In the genomic region with DNA sequence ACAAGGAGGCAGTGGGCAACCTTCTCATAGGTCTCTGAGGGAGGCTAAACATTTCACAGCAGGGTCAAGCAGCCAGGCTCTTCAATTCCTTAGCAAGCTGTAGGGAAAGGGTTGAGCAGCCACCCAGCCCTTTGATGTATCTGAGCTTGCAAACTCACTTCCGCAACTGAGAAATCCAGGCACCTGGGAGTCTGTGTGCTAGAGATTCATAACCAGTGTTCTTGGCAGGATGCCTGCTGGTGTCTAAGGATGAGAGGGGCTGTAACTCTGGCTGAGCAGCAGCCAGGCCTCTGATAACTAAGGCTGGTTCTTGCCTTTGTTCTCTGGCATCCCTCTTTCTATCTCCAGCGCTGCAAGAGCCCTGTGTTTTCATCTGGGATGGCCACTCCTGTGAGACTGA, we compare ENCODE assay signal across 11 mouse cellular contexts. TPM values are rescaled to one million over a fixed set of nuclear protein-coding genes. Genes with fewer than 3 reads are reported as not detected.
DNase-seq lines count a peak whose midpoint lies in the region; ATAC-seq and TF ChIP-seq lines count a peak whose summit lies in the region.
"Had no signal": no experiment of that assay in that cellular context is flagged by ENCODE, and none has a peak within 500 bp of the region (broad histone marks: within the 10 kb centered on the region; RNA-seq: fewer than 3 reads in every experiment).

No protein-coding gene starts in this region.

- H3K36me3 ChIP-seq in heart, embryonic 16.5 days (ENCODE audit: control insufficient read depth, insufficient read depth) = no peaks in the 10 kb centered on the region
- H3K36me3 ChIP-seq in heart, embryonic 10.5 days = no peaks in the 10 kb centered on the region
- no peaks in the 10 kb centered on the region for H3K36me3 ChIP-seq in liver, embryonic 16.5 days (ENCODE audit: control insufficient read depth, insufficient read depth)

- H3K27ac ChIP-seq in heart, embryonic 16.5 days (ENCODE audit: low read length) = peak overlapping the region; percentile 47
- no peak overlapping the region; the same call in 1 of the 2 replicates for H3K27ac ChIP-seq in heart, embryonic 10.5 days
- peak overlapping the region; percentile 41; the same call in 1 of the 2 replicates for H3K27ac ChIP-seq in liver, embryonic 16.5 days (ENCODE audit: low read length)
- no peak overlapping the region for H3K27ac ChIP-seq in layer of hippocampus, adult 2 months
- H3K27ac ChIP-seq: macrophage had no signal

- no peak overlapping the region for H3K9ac ChIP-seq in heart, embryonic 16.5 days (ENCODE audit: low read length)
- no peak overlapping the region for H3K9ac ChIP-seq in liver, embryonic 16.5 days (ENCODE audit: low read depth, low read length)

- no peaks in the 10 kb centered on the region for H3K27me3 ChIP-seq in heart, embryonic 16.5 days (ENCODE audit: control insufficient read depth, insufficient read depth, low read length)
- H3K27me3 ChIP-seq in heart, embryonic 10.5 days (ENCODE audit: insufficient read depth, poor library complexity, severe bottlenecking) = no peaks in the 10 kb centered on the region
- H3K27me3 ChIP-seq in liver, embryonic 16.5 days (ENCODE audit: control insufficient read depth, insufficient read depth, low read depth, low read length) = no peaks in the 10 kb centered on the region

- H3K9me3 ChIP-seq in heart, embryonic 16.5 days (replicated peaks; ENCODE audit: control insufficient read depth, low read length) = no peaks in the 10 kb centered on the region
- H3K9me3 ChIP-seq in heart, embryonic 10.5 days = no peaks in the 10 kb centered on the region
- H3K9me3 ChIP-seq in liver, embryonic 16.5 days (replicated peaks; ENCODE audit: control insufficient read depth, low read length) = no peaks in the 10 kb centered on the region

- WGBS in heart, embryonic 16.5 days = 14% methylated on average over 2 of the region's 2 CpGs
- WGBS in heart, embryonic 10.5 days = 28% methylated on average over 2 of the region's 2 CpGs
- 56% methylated on average over 2 of the region's 2 CpGs for WGBS in liver, embryonic 16.5 days (ENCODE audit: insufficient replicate concordance)

- no peak for ATAC-seq in CD4-positive, CD25-positive, alpha-beta regulatory T cell, adult 4 months
- ATAC-seq in heart, embryonic 16.5 days (replicated peaks; ENCODE audit: extremely low read depth, insufficient read depth, low FRiP score) = 0 out of 2 replicates have a peak, but pooled peaks have one; percentile 19
- no peak for ATAC-seq in liver, embryonic 16.5 days (ENCODE audit: low read depth)

- no peak for TF ChIP-seq CTCF in layer of hippocampus, adult 2 months (conservative IDR thresholded peaks at IDR 0.05)

- DNase-seq in CD4-positive, CD25-positive, alpha-beta regulatory T cell, adult 2 months (ENCODE audit: low read depth, low spot score) = peak; percentile 29
- DNase-seq in heart, embryonic 10.5 days (ENCODE audit: low spot score) = no peak
- DNase-seq in 416B (ENCODE audit: low read depth) = peak; percentile 92
- DNase-seq in left cerebral cortex, postnatal 36 days (ENCODE audit: low spot score in 2 of 2) = no peak
- no peak for DNase-seq in layer of hippocampus, adult 2 months (ENCODE audit: low spot score in 2 of 2)
- DNase-seq: cerebellum, adult 9-11 months; kidney, adult 11 months had no signal

- no peak overlapping the region for H3K4me3 ChIP-seq in heart, embryonic 16.5 days (ENCODE audit: low read length)
- H3K4me3 ChIP-seq in heart, embryonic 10.5 days = no peak overlapping the region
- H3K4me3 ChIP-seq in liver, embryonic 16.5 days (ENCODE audit: low read depth, low read length) = no peak overlapping the region
- H3K4me3 ChIP-seq in layer of hippocampus, adult 2 months = no peak overlapping the region

- peaks cover 13% of the 10 kb centered on the region; the same call in 1 of the 2 replicates for H3K4me1 ChIP-seq in heart, embryonic 16.5 days (ENCODE audit: control insufficient read depth, insufficient read depth, low read length)
- peaks cover 17% of the 10 kb centered on the region for H3K4me1 ChIP-seq in heart, embryonic 10.5 days
- peaks cover 34% of the 10 kb centered on the region for H3K4me1 ChIP-seq in liver, embryonic 16.5 days (ENCODE audit: control insufficient read depth, low read depth, low read length)

- intact Hi-C loops in left cerebral cortex, postnatal 36 days (cut with DNase I) = no loop called here

- no peak overlapping the region for H3K4me2 ChIP-seq in heart, embryonic 16.5 days (ENCODE audit: low read depth, low read length)
- no peak overlapping the region for H3K4me2 ChIP-seq in liver, embryonic 16.5 days (ENCODE audit: low read depth, low read length)

RNA-seq across cellular contexts. Expression of a gene that starts 5.7 kb away (rescaled TPM):
- polyA plus RNA-seq in CD4-positive, CD25-positive, alpha-beta regulatory T cell, adult 4 months (2017; shearing (Covaris generic)) = 10 to 100 TPM in 1 of 2 experiments, 1 to 10 TPM in 1; 7.2 to 17.3 TPM
- polyA plus RNA-seq in heart, embryonic 16.5 days (2015; fragmentation: Nextera tagmentation; extraction: Ambion mirVana) = 9.4 and 10.0 TPM in 2 replicates
- polyA plus RNA-seq in heart, embryonic 10.5 days (2016; fragmentation: Nextera tagmentation; extraction: Ambion mirVana) = 25.1 and 25.8 TPM in 2 replicates
- 7.4 and 7.5 TPM in 2 replicates for polyA plus RNA-seq in liver, embryonic 16.5 days (2015; fragmentation: Nextera tagmentation; extraction: Ambion mirVana)
- 10 to 100 TPM; 32.2 to 34.1 TPM for total RNA-seq in left cerebral cortex, postnatal 36 days (2021)
- total RNA-seq in layer of hippocampus, adult 2 months (2021) = 10 to 100 TPM; 33.4 to 34.2 TPM

RNA-seq across cellular contexts. Expression of a gene that starts 10.0 kb away (rescaled TPM):
- 10 to 100 TPM; 41.8 to 43.3 TPM for polyA plus RNA-seq in CD4-positive, CD25-positive, alpha-beta regulatory T cell, adult 4 months (2017; shearing (Covaris generic))
- polyA plus RNA-seq in heart, embryonic 16.5 days (2015; fragmentation: Nextera tagmentation; extraction: Ambion mirVana) = 694 and 741 TPM in 2 replicates
- 1,222 and 1,272 TPM in 2 replicates for polyA plus RNA-seq in heart, embryonic 10.5 days (2016; fragmentation: Nextera tagmentation; extraction: Ambion mirVana)
- 366 and 408 TPM in 2 replicates for polyA plus RNA-seq in liver, embryonic 16.5 days (2015; fragmentation: Nextera tagmentation; extraction: Ambion mirVana)
- total RNA-seq in left cerebral cortex, postnatal 36 days (2021) = 100 to 1,000 TPM; 530 to 626 TPM
- 100 to 1,000 TPM; 502 to 540 TPM for total RNA-seq in layer of hippocampus, adult 2 months (2021)

RNA-seq across cellular contexts. Expression of a gene that starts 31.5 kb away (rescaled TPM):
- polyA plus RNA-seq in CD4-positive, CD25-positive, alpha-beta regulatory T cell, adult 4 months (2017; shearing (Covaris generic)) = 10 to 100 TPM; 83.6 to 89.9 TPM
- 40.2 and 45.3 TPM in 2 replicates for polyA plus RNA-seq in heart, embryonic 16.5 days (2015; fragmentation: Nextera tagmentation; extraction: Ambion mirVana)
- 60.1 and 78.1 TPM in 2 replicates for polyA plus RNA-seq in heart, embryonic 10.5 days (2016; fragmentation: Nextera tagmentation; extraction: Ambion mirVana)
- 25.4 and 27.3 TPM in 2 replicates for polyA plus RNA-seq in liver, embryonic 16.5 days (2015; fragmentation: Nextera tagmentation; extraction: Ambion mirVana)
- total RNA-seq in left cerebral cortex, postnatal 36 days (2021) = 10 to 100 TPM; 21.0 to 27.3 TPM
- total RNA-seq in layer of hippocampus, adult 2 months (2021) = 10 to 100 TPM; 27.6 to 35.4 TPM

RNA-seq across cellular contexts. Expression of a gene that starts 31.6 kb away (rescaled TPM):
- polyA plus RNA-seq in CD4-positive, CD25-positive, alpha-beta regulatory T cell, adult 4 months (2017; shearing (Covaris generic)) = 10 to 100 TPM; 40.7 to 59.3 TPM
- 53.7 and 59.2 TPM in 2 replicates for polyA plus RNA-seq in heart, embryonic 16.5 days (2015; fragmentation: Nextera tagmentation; extraction: Ambion mirVana)
- polyA plus RNA-seq in heart, embryonic 10.5 days (2016; fragmentation: Nextera tagmentation; extraction: Ambion mirVana) = 73.4 and 78.9 TPM in 2 replicates
- 32.1 and 32.5 TPM in 2 replicates for polyA plus RNA-seq in liver, embryonic 16.5 days (2015; fragmentation: Nextera tagmentation; extraction: Ambion mirVana)
- 10 to 100 TPM; 45.4 to 48.5 TPM for total RNA-seq in left cerebral cortex, postnatal 36 days (2021)
- 10 to 100 TPM; 45.2 to 47.3 TPM for total RNA-seq in layer of hippocampus, adult 2 months (2021)

RNA-seq across cellular contexts. Expression of a gene that starts 53.8 kb away (rescaled TPM):
- polyA plus RNA-seq in CD4-positive, CD25-positive, alpha-beta regulatory T cell, adult 4 months (2017; shearing (Covaris generic)) = 1 to 10 TPM in 1 of 2 experiments, under 1 TPM in 1; 0.75 to 1.9 TPM
- 1.9 and 2.8 TPM in 2 replicates for polyA plus RNA-seq in heart, embryonic 16.5 days (2015; fragmentation: Nextera tagmentation; extraction: Ambion mirVana)
- 1.6 and 4.0 TPM in 2 replicates for polyA plus RNA-seq in heart, embryonic 10.5 days (2016; fragmentation: Nextera tagmentation; extraction: Ambion mirVana)
- polyA plus RNA-seq in liver, embryonic 16.5 days (2015; fragmentation: Nextera tagmentation; extraction: Ambion mirVana) = 2.5 and 2.7 TPM in 2 replicates
- 10 to 100 TPM in 1 of 2 experiments, 1 to 10 TPM in 1; 7.6 to 10.2 TPM for total RNA-seq in left cerebral cortex, postnatal 36 days (2021)
- total RNA-seq in layer of hippocampus, adult 2 months (2021) = 10 to 100 TPM; 10.7 to 11.7 TPM

Comparison
In these comparisons a context has a peak if more than half of its experiments do, and no peak if none do; other contexts are left out.
1. H3K27ac ChIP-seq: peak in heart, embryonic 16.5 days (single experiment) and liver, embryonic 16.5 days (single experiment); none in heart, embryonic 10.5 days (single experiment) and layer of hippocampus, adult 2 months (single experiment).
2. DNase-seq: peak in CD4-positive, CD25-positive, alpha-beta regulatory T cell, adult 2 months (single experiment) and 416B (single experiment); none in heart, embryonic 10.5 days (single experiment), left cerebral cortex, postnatal 36 days (0 of 2) and layer of hippocampus, adult 2 months (0 of 2).